Mouse (Mus musculus): ENCODE data around the gene Ripor2.

Ripor2 gene

GRCm38 (mm10) chr13:24584403-24584802, 2.4 kb downstream of the Ripor2 start:
- DNase-seq (ENCODE audit: low read depth, low spot score): no peak

- DNase-seq (ENCODE audit: low read depth, low spot score): no peak
Observed at GRCm38 (mm10) chr13:24584841-24585240, 2.9 kb downstream of the Ripor2 start.

- no peak for DNase-seq (ENCODE audit: low read depth, low spot score)
Observed at GRCm38 (mm10) chr13:24585369-24585768, 3.4 kb downstream of the Ripor2 start.

GRCm38 (mm10) chr13:24587192-24587895, 5.4 kb downstream of the Ripor2 start:
- no peak for DNase-seq (ENCODE audit: low read depth, low spot score)

GRCm38 (mm10) chr13:24588603-24589002, 6.6 kb downstream of the Ripor2 start:
- no peak for DNase-seq (ENCODE audit: low read depth, low spot score)

GRCm38 (mm10) chr13:24591737-24592136, 9.7 kb downstream of the Ripor2 start:
- DNase-seq (ENCODE audit: low read depth, low spot score): no peak

GRCm38 (mm10) chr13:24594303-24594702, 12.3 kb downstream of the Ripor2 start:
- DNase-seq (ENCODE audit: low read depth, low spot score): no peak

GRCm38 (mm10) chr13:24599631-24600041, 17.6 kb downstream of the Ripor2 start:
- DNase-seq (ENCODE audit: low read depth, low spot score): no peak

- peak; percentile 28 for DNase-seq (ENCODE audit: low read depth, low spot score)
Observed at GRCm38 (mm10) chr13:24602978-24603377, 21.0 kb downstream of the Ripor2 start.

GRCm38 (mm10) chr13:24603591-24604009, 21.6 kb downstream of the Ripor2 start:
- peak; percentile 62 for DNase-seq (ENCODE audit: low read depth, low spot score)

- no peak for DNase-seq (ENCODE audit: low read depth, low spot score)
Observed at GRCm38 (mm10) chr13:24604096-24604495, 22.1 kb downstream of the Ripor2 start.

GRCm38 (mm10) chr13:24604761-24605591, 23.0 kb downstream of the Ripor2 start:
- DNase-seq (ENCODE audit: low read depth, low spot score): no peak

- no peak for DNase-seq (ENCODE audit: low read depth, low spot score)
Observed at GRCm38 (mm10) chr13:24605755-24606154, 23.8 kb downstream of the Ripor2 start.

- no peak for DNase-seq (ENCODE audit: low read depth, low spot score)
Observed at GRCm38 (mm10) chr13:24607961-24608360, 26.0 kb downstream of the Ripor2 start.

- peak; percentile 43 for DNase-seq (ENCODE audit: low read depth, low spot score)
Observed at GRCm38 (mm10) chr13:24608709-24609108, 26.7 kb downstream of the Ripor2 start.

GRCm38 (mm10) chr13:24610883-24611282, 28.9 kb downstream of the Ripor2 start:
- peak; percentile 15 for DNase-seq (ENCODE audit: low read depth, low spot score)

- peak; percentile 21 for DNase-seq (ENCODE audit: low read depth, low spot score)
Observed at GRCm38 (mm10) chr13:24613031-24613430, 31.0 kb downstream of the Ripor2 start.

GRCm38 (mm10) chr13:24613433-24613832, 31.4 kb downstream of the Ripor2 start:
- no peak for DNase-seq (ENCODE audit: low read depth, low spot score)

- DNase-seq (ENCODE audit: low read depth, low spot score): no peak
Observed at GRCm38 (mm10) chr13:24613927-24614780, 32.2 kb downstream of the Ripor2 start.

- peak; percentile 37 for DNase-seq (ENCODE audit: low read depth, low spot score)
Observed at GRCm38 (mm10) chr13:24615921-24616565, 34.1 kb downstream of the Ripor2 start.

GRCm38 (mm10) chr13:24616645-24617044, 34.7 kb downstream of the Ripor2 start:
- DNase-seq (ENCODE audit: low read depth, low spot score): no peak
